Mouse (Mus musculus) CH12.LX (cell line): Measurements from ENCODE around the gene Ikzf1. TPM values are rescaled to one million over a fixed set of nuclear protein-coding genes. Genes with fewer than 3 reads are reported as not detected.

ENCODE experiments used
- DNase-seq: peaks from one replicate; pipeline ENCODE4 v3.0.0-alpha.2; 2013; ENCODE audit errors: extremely low read depth
- H3K27ac ChIP-seq: 2 replicates; pipeline ENCODE4 v1.5.1; 2012; ENCODE audit warnings: low read depth, mild to moderate bottlenecking, control low read depth, moderate library complexity; ENCODE audit not compliant: insufficient read depth
- H3K27me3 ChIP-seq: replicated peaks from 2 replicates; pipeline ENCODE3; 2012; ENCODE audit warnings: inconsistent platforms
- H3K36me3 ChIP-seq, 2 experiments: replicated peaks in 1 of 2; 2 replicates each; pipeline versions ENCODE3 to v1.6.1; 2012; ENCODE audit warnings: inconsistent platforms in 1 of 2, low read length in 1 of 2, mild to moderate bottlenecking in 1 of 2, mixed read lengths in 1 of 2, moderate library complexity in 1 of 2; ENCODE audit not compliant: control insufficient read depth in 1 of 2, insufficient read depth in 1 of 2
- H3K4me1 ChIP-seq, 2 experiments: 2 replicates each; pipeline ENCODE4 v1.6.1; 2012; ENCODE audit warnings: inconsistent platforms in 1 of 2, moderate library complexity in 1 of 2; ENCODE audit not compliant: insufficient read depth in 2 of 2, control insufficient read depth in 1 of 2
- H3K4me2 ChIP-seq: 2 replicates; pipeline ENCODE4 v1.6.1; 2012; ENCODE audit warnings: low read depth, mild to moderate bottlenecking, control low read depth; ENCODE audit not compliant: poor library complexity, insufficient read depth, severe bottlenecking
- H3K4me3 ChIP-seq, 3 experiments: fragments of 150-350 bp in 1 of 3; sonication (generic) in 1 of 3; replicated peaks in 1 of 3; 2 replicates each; pipeline versions ENCODE3 to v1.5.1; 2011 to 2012; ENCODE audit warnings: low read depth in 2 of 3, low read length in 2 of 3, mild to moderate bottlenecking in 2 of 3, moderate library complexity in 2 of 3, control low read depth in 1 of 3, improper control_type of control experiment in 1 of 3, inconsistent platforms in 1 of 3, mixed read lengths in 1 of 3; ENCODE audit not compliant: poor library complexity in 1 of 3
- H3K79me2 ChIP-seq: replicated peaks from 2 replicates; pipeline ENCODE4 v1.6.1; 2012; ENCODE audit warnings: mild to moderate bottlenecking, moderate library complexity; ENCODE audit not compliant: control insufficient read depth, poor library complexity, insufficient read depth, severe bottlenecking; ENCODE audit errors: extremely low read depth
- H3K9ac ChIP-seq: 2 replicates; pipeline ENCODE4 v1.6.1; 2012; ENCODE audit warnings: low read depth, mild to moderate bottlenecking, control low read depth, moderate library complexity; ENCODE audit not compliant: insufficient read depth
- H3K9me3 ChIP-seq: replicated peaks from 2 replicates; pipeline ENCODE3; 2012; ENCODE audit warnings: low read length, inconsistent platforms, mixed read lengths
- BHLHE40 ChIP-seq: IDR thresholded peaks from 2 replicates; pipeline ENCODE4 v1.6.1; 2011; ENCODE audit warnings: mild to moderate bottlenecking, low read depth, low read length, improper control_type of control experiment
- CHD1 ChIP-seq: IDR thresholded peaks from 2 replicates; pipeline ENCODE4 v1.6.1; 2012; ENCODE audit warnings: low read depth, low read length, improper control_type of control experiment, inconsistent platforms
- CHD2 ChIP-seq: IDR thresholded peaks from 2 replicates; pipeline ENCODE4 v1.6.1; 2011; ENCODE audit warnings: low read length, improper control_type of control experiment
- CTCF ChIP-seq, 2 experiments: IDR thresholded peaks in 1 of 2; conservative IDR thresholded peaks in 1 of 2; 2 replicates each; pipeline ENCODE4 v1.5.1; 2011 to 2012; ENCODE audit warnings: low read depth in 2 of 2, low read length in 2 of 2, improper control_type of control experiment in 1 of 2, inconsistent platforms in 1 of 2, mild to moderate bottlenecking in 1 of 2, moderate library complexity in 1 of 2
- E2F4 ChIP-seq: IDR thresholded peaks from 2 replicates; pipeline ENCODE4 v1.6.1; 2011; ENCODE audit warnings: low read depth, low read length, improper control_type of control experiment; ENCODE audit not compliant: insufficient replicate concordance
- EP300 ChIP-seq: IDR thresholded peaks from 2 replicates; pipeline ENCODE4 v1.6.1; 2011; ENCODE audit warnings: low read length, improper control_type of control experiment
- ETS1 ChIP-seq: conservative IDR thresholded peaks from 2 replicates; pipeline ENCODE4 v1.6.1; 2012; ENCODE audit warnings: low read depth, mild to moderate bottlenecking, inconsistent platforms, low read length, improper control_type of control experiment, moderate library complexity
- GABPA ChIP-seq: IDR thresholded peaks from 2 replicates; pipeline ENCODE4 v1.6.1; 2012; ENCODE audit warnings: low read depth, low read length, improper control_type of control experiment, inconsistent platforms; ENCODE audit not compliant: insufficient replicate concordance
- IRF4 ChIP-seq: IDR thresholded peaks from 2 replicates; pipeline ENCODE4 v1.6.1; 2014; ENCODE audit warnings: low read depth, mild to moderate bottlenecking, inconsistent platforms, low read length, improper control_type of control experiment
- JUN ChIP-seq: IDR thresholded peaks from 2 replicates; pipeline ENCODE4 v1.6.1; 2011; ENCODE audit warnings: low read depth, mild to moderate bottlenecking, low read length, improper control_type of control experiment, moderate library complexity; ENCODE audit not compliant: insufficient read depth
- JUND ChIP-seq: conservative IDR thresholded peaks from 2 replicates; pipeline ENCODE4 v1.6.1; 2011; ENCODE audit warnings: low read depth, low read length, improper control_type of control experiment
- MAFK ChIP-seq: IDR thresholded peaks from 2 replicates; pipeline ENCODE4 v1.6.1; 2011; ENCODE audit warnings: low read length, improper control_type of control experiment; ENCODE audit not compliant: insufficient replicate concordance
- MAZ ChIP-seq: IDR thresholded peaks from 2 replicates; pipeline ENCODE4 v1.6.1; 2012; ENCODE audit warnings: low read depth, mild to moderate bottlenecking, inconsistent platforms, low read length, improper control_type of control experiment, moderate library complexity
- MEF2A ChIP-seq: IDR thresholded peaks from 2 replicates; pipeline ENCODE4 v1.6.1; 2014; ENCODE audit warnings: low read depth, mild to moderate bottlenecking, inconsistent platforms, low read length, improper control_type of control experiment, borderline replicate concordance
- MXI1 ChIP-seq: IDR thresholded peaks from 2 replicates; pipeline ENCODE4 v1.6.1; 2011; ENCODE audit warnings: mild to moderate bottlenecking, low read depth, low read length, improper control_type of control experiment
- MYC ChIP-seq: IDR thresholded peaks from 2 replicates; pipeline ENCODE4 v1.6.1; 2011; ENCODE audit warnings: low read depth, mild to moderate bottlenecking, improper control_type of control experiment, low read length
- NELFE ChIP-seq: IDR thresholded peaks from 2 replicates; pipeline ENCODE4 v1.6.1; 2011; ENCODE audit warnings: low read depth, low read length, improper control_type of control experiment
- NRF1 ChIP-seq: IDR thresholded peaks from 2 replicates; pipeline ENCODE4 v1.6.1; 2014; ENCODE audit warnings: low read depth, mild to moderate bottlenecking, inconsistent platforms, low read length, improper control_type of control experiment, moderate library complexity
- PAX5 ChIP-seq: IDR thresholded peaks from 2 replicates; pipeline ENCODE4 v1.6.1; 2012; ENCODE audit warnings: low read length, inconsistent platforms, mixed read lengths
- POLR2A ChIP-seq: IDR thresholded peaks from 2 replicates; pipeline ENCODE4 v1.6.1; 2011; ENCODE audit warnings: low read depth, mild to moderate bottlenecking, improper control_type of control experiment, low read length
- POLR2AphosphoS2 ChIP-seq: IDR thresholded peaks from 2 replicates; pipeline ENCODE4 v1.6.1; 2011; ENCODE audit warnings: low read depth, low read length, improper control_type of control experiment
- RAD21 ChIP-seq: IDR thresholded peaks from 2 replicates; pipeline ENCODE4 v1.6.1; 2011; ENCODE audit warnings: low read depth, mild to moderate bottlenecking, low read length, improper control_type of control experiment, moderate library complexity
- RCOR1 ChIP-seq: conservative IDR thresholded peaks from 2 replicates; pipeline ENCODE4 v1.6.1; 2012; ENCODE audit warnings: low read depth, mild to moderate bottlenecking, inconsistent platforms, low read length, improper control_type of control experiment
- TBP ChIP-seq: conservative IDR thresholded peaks from 2 replicates; pipeline ENCODE4 v1.6.1; 2011; ENCODE audit warnings: low read depth, low read length, improper control_type of control experiment
- TCF12 ChIP-seq: IDR thresholded peaks from 2 replicates; pipeline ENCODE4 v1.6.1; 2014; ENCODE audit warnings: low read depth, mild to moderate bottlenecking, inconsistent platforms, low read length, improper control_type of control experiment
- UBTF ChIP-seq: IDR thresholded peaks from 2 replicates; pipeline ENCODE4 v1.6.1; 2012; ENCODE audit warnings: low read depth, mild to moderate bottlenecking, inconsistent platforms, low read length, improper control_type of control experiment, moderate library complexity
- USF1 ChIP-seq: IDR thresholded peaks from 2 replicates; pipeline ENCODE4 v1.6.1; 2014; ENCODE audit warnings: low read depth, mild to moderate bottlenecking, inconsistent platforms, low read length, improper control_type of control experiment
- USF2 ChIP-seq: conservative IDR thresholded peaks from 2 replicates; pipeline ENCODE4 v1.6.1; 2011; ENCODE audit warnings: low read depth, low read length, improper control_type of control experiment
- ZKSCAN1 ChIP-seq: IDR thresholded peaks from 2 replicates; pipeline ENCODE4 v1.6.1; 2012; ENCODE audit warnings: low read depth, inconsistent platforms, low read length, improper control_type of control experiment, borderline replicate concordance
- ZMIZ1 ChIP-seq: IDR thresholded peaks from 2 replicates; pipeline ENCODE4 v1.6.1; 2012; ENCODE audit warnings: low read depth, mild to moderate bottlenecking, inconsistent platforms, low read length, improper control_type of control experiment
- ZNF384 ChIP-seq: IDR thresholded peaks from 2 replicates; pipeline ENCODE4 v1.6.1; 2012; ENCODE audit warnings: low read depth, low read length, improper control_type of control experiment, inconsistent platforms
- dilution Hi-C: fragments of 300-500 bp; cut with MboI; formaldehyde crosslinking; loops from 2 replicates; pipeline ENCODE4 v1.14.3; 2020; ENCODE audit warnings: low sequenced_read_pairs; ENCODE audit not compliant: extremely low pct_unique_long_range_greater_than_20kb, extremely low pct_ligation_motif_present
- in situ Hi-C: fragments of 300-500 bp; cut with MboI; formaldehyde crosslinking; loops from 3 replicates; pipeline ENCODE4 v1.14.3; 2019; ENCODE audit warnings: low sequenced_read_pairs, low pct_ligation_motif_present, low pct_unique_long_range_greater_than_20kb, mixed read lengths
- polyA plus RNA-seq: library from polyadenylated mRNA; unstranded; fragments of >175 nt; gene quantifications from 2 replicates; pipeline ENCODE4 v1.2.1, GENCODE M21; 2012; ENCODE audit warnings: low read depth; ENCODE audit not compliant: insufficient read length
- total RNA-seq, 2 experiments: library from RNA; depleted of rRNA; stranded (reverse); fragments of 300-350 nt in 1 of 2; fragments of >200 nt in 1 of 2; gene quantifications; 2 replicates each; pipeline ENCODE4 v1.2.3; 2012 to 2014

The Ikzf1 gene
- total and polyA plus RNA-seq, 3 experiments: 33.1 to 68.7 (median 51.2) TPM

DNA sequence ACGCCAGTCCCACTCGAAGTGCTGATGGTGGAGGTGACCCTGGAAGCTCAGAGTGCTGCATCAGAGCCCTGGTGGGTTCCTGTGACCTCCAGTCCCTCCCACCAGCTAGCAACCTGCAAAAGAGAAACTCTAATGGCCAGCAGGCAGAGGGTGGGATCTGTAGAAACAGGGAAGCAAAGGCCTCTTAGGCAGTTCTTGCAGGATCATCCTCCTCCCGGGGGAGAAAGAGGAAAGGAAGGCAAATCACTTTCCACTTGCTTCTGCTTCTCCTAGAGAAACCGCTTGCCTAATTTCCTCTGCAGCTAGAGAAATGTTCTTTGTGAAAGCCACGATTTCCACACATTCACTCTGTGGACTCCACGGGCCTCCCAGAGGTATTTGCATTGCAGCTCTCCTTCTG lies 100.7 kb downstream of the Ikzf1 start:
- dilution Hi-C loops: no loop called here

DNA sequence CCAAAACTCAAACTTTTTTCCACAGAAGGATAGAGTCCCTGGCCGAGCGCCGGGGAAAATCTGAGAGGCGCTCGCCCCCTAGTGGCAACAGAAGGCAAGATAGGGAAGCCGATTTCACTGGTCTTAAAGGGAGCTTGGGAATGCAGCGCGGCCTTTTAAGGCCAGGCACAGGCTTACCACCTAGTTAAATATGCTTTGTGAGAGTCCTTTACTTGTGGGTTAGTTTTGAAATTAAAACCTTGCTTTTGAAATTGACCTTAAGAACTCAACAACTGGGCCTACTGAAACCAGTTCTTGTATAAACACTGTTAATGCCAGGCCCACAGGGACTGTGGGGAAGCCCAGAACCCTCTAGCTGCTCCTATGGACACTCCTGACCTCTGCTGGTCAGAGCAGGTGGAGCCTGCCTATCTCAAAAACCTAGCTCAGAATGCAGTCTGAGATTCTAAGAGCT lies 103.7 kb downstream of the Ikzf1 start:
- Histone ChIP-seq H3K4me1 (peaks cover 11 to 47% of the 10 kb centered on the region in 2 experiments), H3K4me2 (peak overlapping the region; percentile 60), H3K27me3 (no peaks in the 10 kb centered on the region), H3K36me3 (peaks cover 0 to 2% of the 10 kb centered on the region in 2 experiments), H3K27ac (peak overlapping the region; percentile 34; the same call in 1 of the 2 replicates), H3K4me3 (peak overlapping the region in 1 of 3 experiments; percentile 14), H3K79me2 (no peaks in the 10 kb centered on the region), H3K9ac (peak overlapping the region; percentile 28), H3K9me3 (no peaks in the 10 kb centered on the region)
- in situ Hi-C loops (loop anchor here (5.0 to 10.0 kb wide), 3 partner anchors 231 to 394 kb away; no protein-coding TSS in a partner anchor), dilution Hi-C loops (no loop called here)
- peak; percentile 94 for DNase-seq
- TF ChIP-seq PAX5 (no peak), TCF12 (peak; percentile 56), MEF2A (peak; percentile 81), USF2 (no peak), MAZ (peak; percentile 35; the same call in 1 of the 2 replicates), NELFE (peak; percentile 64; the same call in 1 of the 2 replicates), POLR2AphosphoS2 (no peak), JUND (peak; percentile 63; the same call in 1 of the 2 replicates), BHLHE40 (peak; percentile 54; the same call in 1 of the 2 replicates), ZKSCAN1 (no peak), ETS1 (peak; percentile 38), MYC (peak; percentile 63; the same call in 1 of the 2 replicates), MXI1 (0 out of 2 replicates have a peak, but pooled peaks have one; percentile 57), CHD2 (no peak), CTCF (conservative IDR thresholded peaks at IDR 0.05 in 1 of 2, IDR thresholded peaks at IDR 0.05 in 1 of 2; ENCODE audit: low read depth in 2 of 2, low read length in 2 of 2) (peak; percentile 63 to 87), TBP (no peak), EP300 (peak; percentile 45; the same call in 1 of the 2 replicates), GABPA (no peak), ZNF384 (no peak; the same call in 1 of the 2 replicates), E2F4 (no peak), CHD1 (no peak), MAFK (no peak), USF1 (no peak), IRF4 (peak; percentile 86), UBTF (no peak), RCOR1 (0 out of 2 replicates have a peak, but pooled peaks have one; percentile 71), NRF1 (0 out of 2 replicates have a peak, but pooled peaks have one; percentile 19), ZMIZ1 (no peak), RAD21 (peak; percentile 85), POLR2A (no peak; the same call in 1 of the 2 replicates), JUN (no peak; the same call in 1 of the 2 replicates)

More for the DNA sequence above, 100.7 kb downstream of the Ikzf1 start:
- Histone ChIP-seq H3K9me3 (no peaks in the 10 kb centered on the region), H3K4me3 (no peak overlapping the region), H3K27ac (no peak overlapping the region), H3K27me3 (no peaks in the 10 kb centered on the region), H3K4me1 (peaks cover 19 to 66% of the 10 kb centered on the region in 2 experiments), H3K36me3 (no peaks in the 10 kb centered on the region), H3K9ac (no peak overlapping the region), H3K79me2 (no peaks in the 10 kb centered on the region), H3K4me2 (no peak overlapping the region)
- in situ Hi-C loops: loop anchor here (5.0 to 10.0 kb wide), 3 partner anchors 228 to 391 kb away; no protein-coding TSS in a partner anchor
- TF ChIP-seq POLR2AphosphoS2 (no peak), GABPA (no peak)
- no peak for DNase-seq
